Comparison of ENCODE assay signal across 9 mouse cellular contexts in the genomic region with DNA sequence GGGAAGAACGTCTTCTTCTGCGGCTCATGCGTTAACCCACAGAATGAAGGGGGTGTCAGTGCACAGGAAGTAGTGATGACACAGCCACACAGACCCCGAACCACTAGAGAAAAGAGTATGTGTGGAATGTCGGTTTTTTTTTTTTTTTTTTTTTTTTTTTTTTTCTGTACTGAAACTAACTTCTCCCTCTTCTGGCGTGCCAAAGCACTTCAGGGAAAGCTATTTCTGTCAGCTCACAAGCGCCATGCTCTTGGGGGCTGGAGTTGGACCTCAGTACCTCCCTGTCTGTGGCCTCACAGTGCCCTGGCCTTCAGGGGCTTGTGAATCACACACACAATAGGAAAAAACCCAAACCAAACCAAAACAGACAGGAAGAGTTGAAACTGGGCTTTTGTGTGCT.
A peak's percentile ranks its signal among the peaks of the same experiment; 100 is the strongest.
DNase-seq lines count a peak whose midpoint lies in the region; ATAC-seq and TF ChIP-seq lines count a peak whose summit lies in the region.
"Had no signal": no experiment of that assay in that cellular context is flagged by ENCODE, and none has a peak within 500 bp of the region (broad histone marks: within the 10 kb centered on the region; RNA-seq: fewer than 3 reads in every experiment).

No protein-coding gene starts in this region.

- no peak for TF ChIP-seq EP300 in heart, adult 2 months (IDR thresholded peaks at IDR 0.05; ENCODE audit: insufficient read depth, low read depth, low read length)

- no peaks in the 10 kb centered on the region for H3K36me3 ChIP-seq in heart, adult 2 months (ENCODE audit: control insufficient read depth, insufficient read depth, low read length)
- no peaks in the 10 kb centered on the region for H3K36me3 ChIP-seq in stomach, embryonic 15.5 days
- H3K36me3 ChIP-seq: liver, embryonic 12.5 days had no signal

- H3K4me3 ChIP-seq in heart, adult 2 months, result no peak overlapping the region
- no peak overlapping the region for H3K4me3 ChIP-seq in stomach, embryonic 15.5 days (replicated peaks)
- H3K4me3 ChIP-seq: liver, embryonic 12.5 days had no signal

- ATAC-seq in stomach, embryonic 15.5 days (ENCODE audit: insufficient read depth, low FRiP score, low read depth), result no peak
- ATAC-seq: liver, embryonic 12.5 days had no signal

- TF ChIP-seq POLR2A in heart, adult 2 months (IDR thresholded peaks at IDR 0.05; ENCODE audit: insufficient read depth, low read depth, low read length), result no peak

- H3K27me3 ChIP-seq in heart, adult 2 months (ENCODE audit: control insufficient read depth, insufficient read depth, low read length), result no peaks in the 10 kb centered on the region; the same call in 1 of the 2 replicates
- peaks cover 14% of the 10 kb centered on the region for H3K27me3 ChIP-seq in stomach, embryonic 15.5 days (replicated peaks)

- H3K9me3 ChIP-seq in stomach, embryonic 15.5 days, result no peaks in the 10 kb centered on the region
- H3K9me3 ChIP-seq: liver, embryonic 12.5 days had no signal

- peak; percentile 56 for TF ChIP-seq CTCF in heart, adult 2 months (IDR thresholded peaks at IDR 0.05)

- H3K79me2 ChIP-seq in heart, adult 2 months (replicated peaks; ENCODE audit: control insufficient read depth, insufficient read depth, low read length), result no peaks in the 10 kb centered on the region

- WGBS in heart, adult 2 months, result 3% methylated on average over 7 of the region's 7 CpGs
- WGBS in stomach, embryonic 15.5 days, result 7% methylated on average over 7 of the region's 7 CpGs

- peak overlapping the region; percentile 26 for H3K27ac ChIP-seq in heart, adult 2 months
- no peak overlapping the region for H3K27ac ChIP-seq in stomach, embryonic 15.5 days
- H3K27ac ChIP-seq: liver, embryonic 12.5 days had no signal

- H3K9ac ChIP-seq in heart, adult 2 months (ENCODE audit: low read depth, low read length), result no peak overlapping the region
- H3K9ac ChIP-seq in stomach, embryonic 15.5 days, result no peak overlapping the region
- H3K9ac ChIP-seq: liver, embryonic 12.5 days had no signal

- intact Hi-C loops in heart, adult 2 months (cut with DNase I), result loop anchor here (10.0 kb wide), 1 partner anchor 123 kb away; no protein-coding TSS in a partner anchor

- peak; percentile 90 for DNase-seq in heart, adult 11 months
- DNase-seq in heart, adult 8-10 months (ENCODE audit: low spot score), result no peak
- DNase-seq in retina, postnatal 1 day, result peak; percentile 31
- DNase-seq in retina, embryonic 14.5 days (ENCODE audit: low spot score), result no peak
- peak; percentile 25 to 29 for DNase-seq in heart, adult 2 months
- no peak for DNase-seq in frontal cortex, adult 2 months (ENCODE audit: extremely low spot score in 1 of 2, low spot score in 1 of 2)
- DNase-seq in spleen, postnatal 14 days (ENCODE audit: low spot score in 2 of 2), result no peak

- H3K4me1 ChIP-seq in heart, adult 2 months (ENCODE audit: control insufficient read depth, insufficient read depth, low read length), result peaks cover 1% of the 10 kb centered on the region; the same call in 1 of the 2 replicates
- peaks cover 15% of the 10 kb centered on the region for H3K4me1 ChIP-seq in stomach, embryonic 15.5 days

- H3K4me2 ChIP-seq in stomach, embryonic 15.5 days, result peak overlapping the region; percentile 23; the same call in 1 of the 2 replicates
- H3K4me2 ChIP-seq: liver, embryonic 12.5 days had no signal

Comparison
In these comparisons a context has a peak if more than half of its experiments do, and no peak if none do; other contexts are left out.
1. DNase-seq: peak in heart, adult 11 months (single experiment), retina, postnatal 1 day (single experiment) and heart, adult 2 months (2 of 2); none in heart, adult 8-10 months (single experiment), retina, embryonic 14.5 days (single experiment), frontal cortex, adult 2 months (0 of 2) and spleen, postnatal 14 days (0 of 2).